Mouse (Mus musculus): ENCODE measurements around the gene Adam22.

The Adam22 gene

DNA sequence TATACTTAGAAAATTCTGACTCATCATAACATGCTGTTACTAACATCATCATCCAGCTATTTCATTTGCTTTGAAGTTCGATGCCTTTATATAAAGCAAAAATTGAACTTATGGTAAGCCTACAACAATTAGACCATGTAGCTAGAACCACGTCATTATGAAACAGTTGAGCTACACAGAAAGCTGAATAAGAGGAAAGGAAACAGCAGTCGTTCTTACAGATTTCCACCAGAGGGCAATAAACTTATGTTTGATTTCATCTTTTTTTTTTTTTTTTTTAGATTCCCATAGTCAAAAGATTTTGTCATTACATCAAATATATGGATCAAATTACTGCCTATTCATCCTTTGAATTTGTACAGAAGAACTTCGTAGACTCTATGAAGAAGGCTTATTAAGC, 203.2 kb downstream of the Adam22 start:
- DNase-seq (ENCODE audit: low spot score in 2 of 2), result no peak

- DNase-seq (ENCODE audit: low spot score in 2 of 2), result no peak
Measured at GRCm38 (mm10) chr5:8151645-8152044, 216.3 kb downstream of the Adam22 start.

DNA sequence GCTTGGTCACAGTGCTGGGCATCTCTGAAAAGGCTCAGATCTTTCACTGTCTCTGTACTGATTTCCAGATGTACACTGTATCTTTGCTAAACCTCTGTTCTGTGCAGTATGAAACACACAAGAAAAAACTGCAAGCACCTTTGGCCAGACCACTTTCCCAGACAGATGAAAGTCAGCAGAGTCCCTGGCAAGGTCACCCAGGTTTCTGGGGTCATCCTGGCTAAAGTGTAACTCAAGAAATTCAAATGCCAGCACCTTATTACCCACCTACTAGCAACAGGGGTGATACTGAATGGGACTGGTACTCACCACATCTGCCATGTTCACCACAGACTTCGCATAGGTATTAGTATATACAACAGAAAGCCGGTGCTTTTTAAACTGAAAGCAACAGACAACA, 221.8 kb downstream of the Adam22 start:
- no peak for DNase-seq (ENCODE audit: low spot score in 2 of 2)

- no peak for DNase-seq (ENCODE audit: low spot score in 2 of 2)
Measured at GRCm38 (mm10) chr5:8145473-8145872, 222.5 kb downstream of the Adam22 start.

DNA sequence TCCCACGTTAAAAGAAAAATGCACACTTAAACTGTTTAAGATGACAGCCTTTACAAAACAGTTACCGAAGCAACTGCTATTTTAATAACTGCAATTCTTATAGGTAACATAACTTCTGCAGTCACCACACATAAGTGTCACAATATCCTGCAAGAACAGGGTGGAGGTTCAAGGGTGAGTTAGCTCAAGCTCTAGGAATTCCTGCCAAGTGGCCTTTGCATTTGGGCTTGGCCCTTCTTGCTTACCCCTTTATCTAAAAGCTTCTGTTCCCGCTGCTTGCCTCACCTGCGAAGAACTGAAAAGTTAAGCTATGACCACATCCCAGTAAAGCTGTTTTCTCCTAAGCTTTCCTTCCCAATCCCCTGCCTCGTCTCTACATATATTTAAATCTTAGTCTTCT, 235.4 kb downstream of the Adam22 start:
- DNase-seq (ENCODE audit: low spot score in 2 of 2), result no peak

- no peak for DNase-seq (ENCODE audit: low spot score in 2 of 2)
Measured at GRCm38 (mm10) chr5:8131918-8132317, 236.0 kb downstream of the Adam22 start.

DNA sequence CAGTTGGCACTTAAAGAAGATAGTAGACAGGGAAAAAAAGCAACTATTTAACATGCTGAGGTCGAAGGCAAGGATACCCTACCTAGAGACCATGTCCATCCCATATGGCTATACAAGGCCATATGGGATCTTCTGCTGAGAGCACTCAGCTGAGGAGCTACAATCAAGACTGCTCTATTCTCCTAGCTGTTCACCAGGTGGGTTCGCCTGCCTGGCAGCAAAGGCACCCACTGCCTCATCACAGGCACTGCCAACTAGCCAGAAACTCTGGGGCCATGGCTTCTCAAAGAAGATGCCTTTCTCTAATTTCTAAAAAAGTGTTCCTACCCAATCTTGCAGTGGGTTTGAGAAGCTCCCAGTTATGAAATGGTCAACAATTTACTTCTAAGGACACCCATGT, 238.2 kb downstream of the Adam22 start:
- no peak for DNase-seq (ENCODE audit: low spot score in 2 of 2)

DNA sequence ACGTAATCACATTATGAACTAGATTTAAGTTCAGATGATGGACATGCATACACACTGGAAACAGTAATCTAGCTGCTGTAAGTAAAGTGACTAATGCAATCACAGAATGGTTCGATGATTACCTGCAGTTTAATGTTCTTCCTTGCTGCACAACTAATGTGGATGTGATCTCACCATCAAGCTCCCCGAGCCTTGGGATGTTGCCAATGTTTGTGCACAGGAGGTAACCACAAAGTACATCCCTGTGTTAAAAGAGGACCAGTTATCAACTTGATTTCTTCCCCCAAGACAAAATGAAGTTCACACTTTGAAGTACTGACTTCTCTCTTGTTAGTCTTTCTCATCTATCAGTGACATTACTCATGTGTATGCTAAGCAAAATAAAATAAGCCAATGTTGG, 247.0 kb downstream of the Adam22 start:
- no peak for DNase-seq (ENCODE audit: low spot score in 2 of 2)

DNA sequence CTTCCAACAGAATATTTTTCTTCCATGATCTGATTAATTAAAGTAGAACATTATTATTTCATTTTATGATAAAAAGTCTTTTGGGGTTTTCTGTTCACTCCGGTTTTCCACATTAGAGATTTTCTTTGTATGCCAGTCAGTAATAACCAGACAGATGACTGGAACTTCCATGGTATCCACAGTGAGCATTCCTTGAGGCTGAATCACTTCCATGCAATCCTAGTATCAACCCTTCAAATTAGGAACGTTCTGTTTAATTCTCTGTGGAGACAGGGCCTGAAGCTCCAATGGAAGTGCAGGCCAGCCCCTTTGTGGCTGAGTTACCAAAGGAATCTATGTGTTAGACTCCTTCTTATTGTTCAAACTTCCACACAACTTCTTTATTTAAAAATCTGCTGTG, 247.9 kb downstream of the Adam22 start:
- no peak for DNase-seq (ENCODE audit: low spot score in 2 of 2)

GRCm38 (mm10) chr5:8116561-8117168, 251.3 kb downstream of the Adam22 start:
- no peak for DNase-seq (ENCODE audit: low spot score in 2 of 2)

GRCm38 (mm10) chr5:8112246-8112645, 255.7 kb downstream of the Adam22 start:
- no peak for DNase-seq (ENCODE audit: low spot score in 2 of 2)

DNA sequence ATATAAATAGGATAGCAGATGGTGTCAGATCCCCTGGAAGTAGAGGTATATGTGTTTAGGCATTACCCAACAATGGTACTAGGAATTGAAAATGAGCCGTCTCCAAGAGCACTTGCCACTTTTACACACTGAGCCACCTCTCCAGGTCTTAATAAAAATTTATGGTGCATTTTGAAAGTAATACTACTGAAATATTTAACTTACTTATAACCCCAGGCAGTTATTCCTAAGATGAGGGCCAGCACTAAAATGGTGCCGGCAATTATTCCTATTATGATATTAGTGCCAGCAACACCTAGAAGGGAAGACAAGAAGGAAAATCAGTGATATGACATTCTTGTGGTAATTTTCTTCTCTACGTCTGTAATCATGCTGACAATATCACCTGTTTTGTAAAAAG, 256.3 kb downstream of the Adam22 start:
- DNase-seq (ENCODE audit: low spot score in 2 of 2), result no peak

DNA sequence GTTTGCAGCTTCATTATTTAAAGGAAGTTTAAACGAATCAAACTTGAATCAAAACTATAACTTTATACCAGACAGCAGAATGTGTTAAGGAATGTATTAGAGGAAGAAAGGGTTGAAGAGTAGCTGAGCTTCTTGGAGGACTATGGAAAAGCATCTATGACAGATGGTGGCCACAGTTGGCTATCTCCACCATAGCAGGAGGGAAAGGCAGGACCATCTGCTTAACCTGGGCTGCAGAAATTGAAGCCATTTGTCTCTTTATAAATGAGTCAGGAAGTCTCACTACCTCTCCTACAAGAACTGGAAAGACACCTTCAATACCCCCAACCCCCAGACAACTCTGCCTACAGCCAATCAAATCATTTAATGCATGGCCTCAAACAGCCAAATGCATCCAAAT, 272.3 kb downstream of the Adam22 start:
- no peak for DNase-seq (ENCODE audit: low spot score in 2 of 2)

DNA sequence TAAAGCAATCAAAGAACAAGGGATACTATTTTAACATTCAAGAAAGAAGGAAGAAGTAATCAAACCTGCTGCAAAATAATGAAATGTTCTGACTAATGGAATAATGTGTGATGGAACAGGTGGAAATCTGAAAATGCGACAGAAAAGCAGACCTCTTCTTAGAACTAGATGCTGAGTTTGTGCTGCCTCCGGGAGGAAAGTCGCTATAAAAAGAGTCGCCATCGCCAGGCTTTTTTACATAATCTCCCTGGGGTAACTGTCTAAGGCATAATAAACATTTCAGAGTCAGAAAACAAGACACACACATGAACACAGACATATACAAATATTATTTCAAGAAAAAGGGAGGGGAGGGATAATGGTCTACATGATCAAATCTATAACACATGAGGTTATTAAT, 273.0 kb downstream of the Adam22 start:
- no peak for DNase-seq (ENCODE audit: low spot score in 2 of 2)

DNA sequence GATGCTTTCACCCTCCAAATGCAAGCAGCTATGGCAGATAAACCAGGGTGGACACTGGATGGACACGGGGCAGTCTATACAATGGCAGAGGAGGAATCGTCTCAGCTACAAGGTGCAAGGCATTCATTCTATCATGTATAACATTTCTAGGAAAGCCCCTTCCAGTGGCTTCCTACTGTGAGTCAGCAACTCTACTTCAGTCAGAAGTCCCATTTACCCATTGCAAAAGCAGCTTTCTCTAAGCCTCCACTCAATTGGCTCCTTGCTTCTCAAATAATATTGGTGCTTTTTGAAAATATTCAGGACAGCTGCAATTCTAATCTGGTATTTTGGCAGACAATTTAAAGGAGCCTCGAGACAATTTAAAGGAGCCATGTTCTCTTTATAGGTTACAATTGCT, 279.8 kb downstream of the Adam22 start:
- DNase-seq (ENCODE audit: low spot score in 2 of 2), result no peak

GRCm38 (mm10) chr5:8085661-8086060, 282.3 kb downstream of the Adam22 start:
- no peak for DNase-seq (ENCODE audit: low spot score in 2 of 2)

GRCm38 (mm10) chr5:8082800-8083509, 285.0 kb downstream of the Adam22 start:
- no peak for DNase-seq (ENCODE audit: low spot score in 2 of 2)

DNA sequence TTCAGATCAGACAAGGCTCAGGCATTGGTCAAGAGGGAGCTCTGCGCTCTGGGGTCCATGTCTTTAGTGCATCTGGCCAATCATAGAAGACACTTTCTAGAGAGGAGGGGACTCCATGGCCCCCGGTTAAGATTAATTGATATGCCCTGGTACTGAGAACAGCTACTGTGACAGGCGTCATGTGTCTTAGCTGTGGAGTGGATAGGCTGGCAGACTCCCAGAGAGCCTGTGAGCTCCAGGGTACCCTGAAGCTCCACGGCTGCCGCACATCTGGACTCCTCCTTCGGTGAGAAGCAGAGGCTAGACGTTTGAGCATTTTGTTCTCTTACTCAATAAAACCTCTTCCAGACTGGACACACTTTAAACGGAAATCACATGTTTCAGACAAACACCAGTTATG, 290.5 kb downstream of the Adam22 start:
- DNase-seq (ENCODE audit: low spot score in 2 of 2), result no peak

DNA sequence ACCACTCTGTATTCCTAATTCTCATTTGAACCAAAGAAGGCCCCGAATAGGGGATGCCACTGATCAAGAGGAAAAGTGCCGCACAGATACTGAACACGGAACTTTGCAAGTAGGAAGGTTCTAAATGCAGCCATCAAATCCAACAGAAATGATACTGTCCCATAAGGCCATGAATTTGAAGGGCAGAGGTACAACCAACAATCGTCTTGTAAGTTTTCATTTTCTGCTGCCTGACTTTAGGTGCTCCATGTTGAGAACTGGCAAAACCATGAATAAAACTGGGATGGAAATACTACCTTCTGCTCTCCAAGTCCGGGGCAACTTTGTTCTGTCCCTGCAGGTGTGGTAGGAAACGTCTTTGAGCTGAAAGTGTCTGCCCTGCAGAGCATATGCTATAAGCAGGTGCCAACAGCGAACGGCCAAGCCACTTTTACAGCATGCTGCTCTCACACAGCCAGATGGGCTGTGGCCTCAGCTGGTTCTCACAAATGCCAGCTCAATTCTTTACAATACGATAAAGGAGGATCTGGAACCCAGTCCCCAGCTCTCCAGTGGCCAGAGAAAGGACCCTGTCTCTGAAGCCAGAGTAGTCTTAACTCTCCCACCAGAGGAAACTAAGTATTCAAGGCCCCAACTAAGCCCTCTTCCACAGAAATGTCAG, 293.9 kb downstream of the Adam22 start:
- DNase-seq (ENCODE audit: low spot score in 2 of 2), result no peak

DNA sequence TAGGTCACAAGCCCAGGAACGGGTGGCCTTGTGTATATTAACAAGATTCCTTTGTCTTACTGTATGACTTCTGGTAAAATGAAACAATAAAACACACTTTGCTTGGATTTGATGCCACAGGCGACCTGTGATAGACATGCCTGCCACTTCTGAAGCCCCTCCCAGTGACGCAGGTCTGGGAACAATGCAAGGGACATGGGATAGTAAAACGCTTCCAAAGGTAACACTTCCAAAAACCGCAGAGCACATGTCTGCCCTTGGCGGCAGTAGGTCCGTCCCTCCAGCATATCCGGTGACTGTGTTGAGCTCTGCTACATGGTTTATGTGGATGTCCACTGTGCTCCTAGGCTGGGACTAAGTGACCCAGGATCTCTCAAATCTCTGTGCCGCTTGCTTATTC, 294.6 kb downstream of the Adam22 start:
- DNase-seq (ENCODE audit: low spot score in 2 of 2), result no peak

- DNase-seq (ENCODE audit: low spot score in 2 of 2), result no peak
Measured at GRCm38 (mm10) chr5:8063207-8063606, 304.8 kb downstream of the Adam22 start.

- no peak for DNase-seq (ENCODE audit: low spot score in 2 of 2)
Measured at GRCm38 (mm10) chr5:8062469-8062868, 305.5 kb downstream of the Adam22 start.

GRCm38 (mm10) chr5:8058056-8058455, 309.9 kb downstream of the Adam22 start:
- DNase-seq (ENCODE audit: low spot score in 2 of 2), result no peak

GRCm38 (mm10) chr5:8057018-8057323, 311.0 kb downstream of the Adam22 start:
- no peak for DNase-seq (ENCODE audit: low spot score in 2 of 2)

All from spleen, postnatal 4 days (tissue).